Mouse (Mus musculus) hindbrain, embryonic 12.5 days (tissue): Measurements from ENCODE around the gene Olfr1009. TPM values are rescaled to one million over a fixed set of nuclear protein-coding genes. Genes with fewer than 3 reads are reported as not detected.
"Not testable (repeated sequence)": the region's sequence is repeated elsewhere in the genome, so short reads cannot be mapped to it uniquely, and the experiment has no call there.

Source experiments
- ATAC-seq: fragments of 200-750 bp; cut with Nextera tagmentation; 2 replicates; pipeline ENCODE4 v1.8.0; 2017; ENCODE audit warnings: moderate TSS enrichment; ENCODE audit not compliant: low FRiP score
- H3K27ac ChIP-seq: fragments of 300-500 bp; sonication (generic); 2 replicates; pipeline ENCODE4 v1.5.1; 2016; ENCODE audit warnings: mild to moderate bottlenecking
- H3K27me3 ChIP-seq: fragments of 300-500 bp; sonication (generic); 2 replicates; pipeline ENCODE4 v1.6.1; 2016; ENCODE audit warnings: mild to moderate bottlenecking
- H3K36me3 ChIP-seq: fragments of 300-500 bp; sonication (generic); 2 replicates; pipeline ENCODE4 v1.6.1; 2016; ENCODE audit warnings: mild to moderate bottlenecking
- H3K4me1 ChIP-seq: fragments of 300-500 bp; sonication (generic); 2 replicates; pipeline ENCODE4 v1.6.1; 2016
- H3K4me2 ChIP-seq: fragments of 300-500 bp; sonication (generic); replicated peaks from 2 replicates; pipeline ENCODE4 v1.6.1; 2016; ENCODE audit warnings: mild to moderate bottlenecking
- H3K4me3 ChIP-seq: fragments of 300-500 bp; sonication (generic); 2 replicates; pipeline ENCODE4 v1.5.1; 2016; ENCODE audit warnings: mild to moderate bottlenecking
- H3K9ac ChIP-seq: fragments of 300-500 bp; sonication (generic); 2 replicates; pipeline ENCODE4 v1.6.1; 2016; ENCODE audit warnings: mild to moderate bottlenecking, moderate library complexity
- H3K9me3 ChIP-seq: fragments of 300-500 bp; sonication (generic); replicated peaks from 2 replicates; pipeline ENCODE4 v1.6.1; 2016; ENCODE audit warnings: mild to moderate bottlenecking
- WGBS: fragments of 180-500 bp; shearing (Covaris S2); methylation state at CpG from one replicate; pipeline ENCODE4 v1.1.7; 2016; 5-methylcytosine and 5-hydroxymethylcytosine counted together
- polyA plus RNA-seq: library from polyadenylated mRNA; unstranded; fragments of >200 nt; fragmentation: Nextera tagmentation; extraction: Ambion mirVana; gene quantifications from 2 replicates; pipeline ENCODE4 v1.2.1, GENCODE M21; 2016

The Olfr1009 gene
- polyA plus RNA-seq = not detected in 2 replicates

DNA sequence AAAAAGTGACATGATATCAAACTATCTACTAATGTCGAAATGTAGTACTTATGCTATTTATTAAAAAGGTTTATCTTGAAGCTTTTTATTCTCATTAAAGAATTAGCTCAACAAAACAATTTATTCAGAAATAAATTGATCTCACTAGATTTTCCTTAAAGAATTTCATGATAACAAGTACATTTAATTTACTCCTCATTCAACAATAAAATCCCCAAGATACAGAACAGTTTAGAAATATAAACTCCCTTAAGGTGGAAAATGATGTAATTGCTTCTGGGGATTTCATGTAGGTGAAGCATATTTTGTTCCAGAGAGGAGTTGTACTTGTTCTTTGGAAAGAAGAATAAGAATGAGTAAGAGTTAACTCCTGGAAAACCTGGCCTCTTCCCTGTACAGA is at the start of gene Olfr1009:
Gene Olfr1009 (plus strand): TSS at position 301 of the 400 bp plus-strand sequence.
- H3K4me2 ChIP-seq = no peak within 1 kb of the TSS
- no peaks in the 10 kb centered on the region for H3K36me3 ChIP-seq
- H3K4me1 ChIP-seq = no peaks in the 10 kb centered on the region
- H3K9me3 ChIP-seq = no peaks in the 10 kb centered on the region
- H3K4me3 ChIP-seq = no peak within 1 kb of the TSS
- H3K27me3 ChIP-seq = no peaks in the 10 kb centered on the region
- H3K9ac ChIP-seq = no peak within 1 kb of the TSS
- ATAC-seq = no peak
- 91% methylated on average over 1 of the region's 1 CpGs for WGBS
- no peak within 1 kb of the TSS for H3K27ac ChIP-seq

DNA sequence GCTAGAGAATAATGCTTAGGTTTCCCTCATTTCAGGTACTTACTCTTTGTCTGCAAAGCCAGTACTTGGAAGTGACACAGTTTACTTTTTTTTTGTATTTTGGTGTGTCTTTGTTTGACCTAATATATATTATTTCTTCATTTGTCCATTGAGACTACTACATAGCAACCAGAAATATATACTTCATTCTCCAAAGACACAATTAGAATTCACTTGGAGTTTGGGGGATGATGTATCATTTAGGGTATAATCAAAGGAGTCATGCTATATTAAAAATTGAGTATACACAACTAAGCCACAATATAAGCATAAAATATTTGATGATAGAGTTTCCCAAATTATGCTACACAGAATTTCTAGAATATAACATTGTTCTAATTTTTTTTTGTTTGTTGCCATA is 36.6 kb upstream of the Olfr1009 start, which contains the start of gene Olfr1006:
Gene Olfr1006 (minus strand): TSS at position 101 of the 400 bp plus-strand sequence.
- Histone ChIP-seq H3K9ac (no peak within 1 kb of the TSS), H3K9me3 (no peaks in the 10 kb centered on the region), H3K27ac (no peak within 1 kb of the TSS), H3K4me1 (no peaks in the 10 kb centered on the region), H3K27me3 (no peaks in the 10 kb centered on the region), H3K36me3 (no peaks in the 10 kb centered on the region), H3K4me2 (no peak within 1 kb of the TSS), H3K4me3 (no peak within 1 kb of the TSS)
- ATAC-seq = no peak

DNA sequence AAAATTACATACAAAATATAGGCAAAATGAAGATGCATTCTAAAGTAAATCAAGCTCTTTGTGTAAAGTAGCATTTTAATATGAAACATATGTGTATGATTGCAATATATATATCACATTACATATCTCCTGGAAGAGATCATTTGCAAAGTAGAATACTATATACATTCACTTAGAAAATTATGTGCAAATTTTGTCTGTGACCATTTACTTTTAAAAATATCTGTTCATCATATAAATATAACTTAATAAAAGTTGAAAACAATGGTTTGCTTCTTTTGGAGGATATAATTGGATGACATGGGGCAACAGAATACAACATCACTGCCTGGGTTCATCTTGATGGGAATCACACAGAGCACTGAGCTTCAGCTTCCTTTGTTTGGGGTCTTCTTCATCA is 26.1 kb upstream of the Olfr1009 start, which contains the start of gene Olfr1008:
Gene Olfr1008 (plus strand): TSS at position 301 of the 400 bp plus-strand sequence.
- no peaks in the 10 kb centered on the region for H3K4me1 ChIP-seq
- no peak within 1 kb of the TSS for H3K4me2 ChIP-seq
- 0 out of 2 replicates have a peak, but pooled peaks cover 2% of the 10 kb centered on the region for H3K9me3 ChIP-seq
- ATAC-seq = no peak
- no peak within 1 kb of the TSS for H3K27ac ChIP-seq
- no peak within 1 kb of the TSS for H3K4me3 ChIP-seq
- no peak within 1 kb of the TSS for H3K9ac ChIP-seq
- no peaks in the 10 kb centered on the region for H3K27me3 ChIP-seq
- no peaks in the 10 kb centered on the region for H3K36me3 ChIP-seq

DNA sequence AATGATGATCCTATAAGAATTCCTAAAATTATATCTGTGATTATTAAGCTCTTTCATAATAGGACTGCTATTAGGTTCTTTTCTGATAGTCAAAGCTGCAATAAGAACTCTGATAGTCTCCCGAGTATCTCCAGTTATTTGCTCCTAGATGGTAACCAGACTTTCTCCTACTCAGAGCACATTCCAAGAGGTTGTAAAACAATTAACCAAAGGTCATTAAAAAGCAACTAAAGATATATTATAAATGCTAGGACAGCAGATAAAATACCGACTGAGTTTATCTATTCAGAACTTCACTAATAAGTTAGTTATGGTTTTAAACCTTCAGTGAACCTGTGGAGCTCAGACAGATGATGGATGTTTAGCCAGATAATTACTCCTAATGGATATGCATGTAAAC is 4.5 kb upstream of the Olfr1009 start:
- H3K4me2 ChIP-seq, H3K9me3 ChIP-seq, H3K27ac ChIP-seq, ATAC-seq, H3K36me3 ChIP-seq, H3K27me3 ChIP-seq, H3K4me1 ChIP-seq, H3K4me3 ChIP-seq, H3K9ac ChIP-seq: not testable (repeated sequence)
- 79% methylated on average over 2 of the region's 2 CpGs for WGBS

DNA sequence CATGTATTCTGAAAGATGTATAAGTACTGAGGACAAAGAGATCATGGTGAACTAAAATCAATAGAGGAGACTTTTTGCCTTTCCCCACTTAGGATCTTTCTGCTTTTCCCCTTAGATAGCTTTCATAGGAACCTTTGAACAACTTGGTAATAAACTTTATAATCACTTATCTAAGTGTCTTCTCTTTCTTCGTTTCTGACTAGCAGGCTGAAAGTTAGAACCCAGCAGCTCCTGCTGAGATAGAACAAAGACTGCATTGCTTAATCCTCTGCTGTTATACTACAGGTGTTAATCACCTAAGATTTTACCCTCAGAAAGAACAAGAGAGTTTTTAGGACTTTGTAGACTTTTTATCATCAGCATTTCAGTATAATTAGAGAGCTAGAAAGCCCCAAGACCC is 4.1 kb upstream of the Olfr1009 start:
- no peak for ATAC-seq
- no peaks in the 10 kb centered on the region for H3K36me3 ChIP-seq
- H3K4me1 ChIP-seq = no peaks in the 10 kb centered on the region
- no peak overlapping the region for H3K4me2 ChIP-seq
- no peak overlapping the region for H3K27ac ChIP-seq
- no peak overlapping the region for H3K4me3 ChIP-seq
- H3K27me3 ChIP-seq = no peaks in the 10 kb centered on the region
- 54% methylated on average over 1 of the region's 1 CpGs for WGBS
- H3K9me3 ChIP-seq = no peaks in the 10 kb centered on the region
- no peak overlapping the region for H3K9ac ChIP-seq

DNA sequence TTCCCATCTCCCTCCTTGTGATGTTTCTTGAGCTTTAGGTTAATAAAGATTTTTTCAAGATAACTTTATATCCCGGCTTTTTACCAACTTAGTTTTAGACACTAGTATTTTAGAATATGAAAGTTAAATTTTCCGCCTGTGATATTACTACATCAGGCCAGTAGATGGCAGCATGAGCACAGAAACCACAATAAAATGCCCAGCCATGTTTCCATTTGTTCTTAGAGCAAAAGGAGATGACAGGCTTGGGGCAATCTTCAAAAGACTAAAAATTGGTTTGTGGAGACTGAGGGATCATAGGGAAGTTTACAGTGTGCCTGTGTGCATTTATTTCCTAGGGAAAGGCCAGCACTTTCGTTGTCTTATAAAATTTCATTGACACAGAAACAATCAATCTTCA is 10.6 kb downstream of the Olfr1009 start:
- no peak for ATAC-seq
- no peaks in the 10 kb centered on the region for H3K36me3 ChIP-seq
- 20% methylated on average over 3 of the region's 3 CpGs for WGBS

DNA sequence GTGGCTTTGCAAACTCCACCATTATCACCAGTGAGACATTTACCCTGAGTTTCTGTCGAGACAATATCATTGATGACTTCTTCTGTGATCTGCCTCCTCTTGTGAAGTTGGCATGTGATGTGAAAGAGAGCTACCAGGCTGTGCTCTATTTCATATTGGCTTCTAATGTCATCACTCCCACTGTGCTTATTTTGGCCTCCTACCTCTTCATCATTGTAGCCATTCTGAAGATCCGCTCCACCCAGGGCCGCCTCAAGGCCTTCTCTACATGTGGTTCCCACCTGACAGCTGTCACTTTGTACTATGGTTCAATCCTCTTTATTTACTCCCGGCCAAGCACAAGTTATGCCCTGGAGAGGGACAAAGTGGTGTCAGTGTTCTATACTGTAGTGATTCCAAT is 38.6 kb downstream of the Olfr1009 start:
- WGBS = 71% methylated on average over 4 of the region's 4 CpGs

More for the DNA sequence above, 10.6 kb downstream of the Olfr1009 start:
- Histone ChIP-seq H3K4me1 (no peaks in the 10 kb centered on the region), H3K4me2 (no peak overlapping the region), H3K4me3 (no peak overlapping the region), H3K9ac (no peak overlapping the region), H3K27ac (no peak overlapping the region), H3K9me3 (no peaks in the 10 kb centered on the region), H3K27me3 (no peaks in the 10 kb centered on the region)

DNA sequence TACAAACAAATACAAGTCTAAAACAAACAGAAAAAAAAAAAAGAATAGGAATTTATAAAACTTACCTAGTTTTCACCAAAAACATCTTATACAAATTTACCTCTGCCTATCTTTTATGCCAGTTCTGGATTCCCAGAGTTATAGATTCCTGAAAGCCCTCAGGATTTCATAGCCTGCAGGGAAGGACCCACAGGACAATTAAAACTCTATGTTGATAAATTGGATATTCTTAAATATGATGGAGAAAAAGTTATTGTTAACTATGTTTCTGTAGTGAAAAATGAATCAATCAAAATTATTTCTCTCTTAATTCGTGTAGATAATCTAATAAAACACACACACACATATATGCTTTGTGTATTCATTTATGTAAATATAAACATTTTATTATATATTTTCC is 47.4 kb downstream of the Olfr1009 start, which contains the start of gene Olfr1012:
Gene Olfr1012 (minus strand): TSS at position 101 of the 400 bp plus-strand sequence.
- WGBS = 71% methylated on average over 1 of the region's 1 CpGs
- no peak within 1 kb of the TSS for H3K4me3 ChIP-seq
- H3K27me3 ChIP-seq = no peaks in the 10 kb centered on the region
- H3K27ac ChIP-seq = no peak within 1 kb of the TSS
- no peaks in the 10 kb centered on the region for H3K36me3 ChIP-seq
- no peak within 1 kb of the TSS for H3K9ac ChIP-seq
- no peak for ATAC-seq
- no peak within 1 kb of the TSS for H3K4me2 ChIP-seq
- no peaks in the 10 kb centered on the region for H3K9me3 ChIP-seq
- H3K4me1 ChIP-seq = no peaks in the 10 kb centered on the region

More for the DNA sequence above, 38.6 kb downstream of the Olfr1009 start:
- ATAC-seq = no peak
- Histone ChIP-seq H3K36me3 (no peaks in the 10 kb centered on the region), H3K27ac (no peak overlapping the region), H3K9me3 (no peaks in the 10 kb centered on the region), H3K4me2 (no peak overlapping the region), H3K4me1 (no peaks in the 10 kb centered on the region), H3K27me3 (no peaks in the 10 kb centered on the region), H3K9ac (no peak overlapping the region), H3K4me3 (no peak overlapping the region)

DNA sequence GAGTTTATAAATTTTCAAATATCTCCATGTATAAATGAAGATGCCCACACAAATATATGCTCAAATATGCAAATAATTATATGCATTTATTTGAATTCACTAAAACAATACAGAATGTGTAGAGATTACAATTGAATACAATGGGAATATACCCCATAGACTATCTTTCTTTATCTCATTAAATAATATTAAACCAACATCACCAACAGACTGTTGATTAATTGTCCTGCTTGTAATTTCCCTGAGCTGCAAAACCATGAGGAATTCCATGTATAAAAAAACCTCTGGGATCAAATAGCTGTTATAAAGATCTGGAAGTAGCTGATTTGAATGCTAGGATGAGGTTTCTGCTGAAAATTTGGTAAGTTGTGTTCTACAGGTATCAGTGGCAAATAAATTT is 51.6 kb downstream of the Olfr1009 start, which contains the start of gene Olfr1013:
Gene Olfr1013 (plus strand): TSS at position 301 of the 400 bp plus-strand sequence.
- no peak within 1 kb of the TSS for H3K9ac ChIP-seq
- H3K4me3 ChIP-seq = no peak within 1 kb of the TSS
- H3K4me2 ChIP-seq = no peak within 1 kb of the TSS
- no peaks in the 10 kb centered on the region for H3K27me3 ChIP-seq
- no peaks in the 10 kb centered on the region for H3K4me1 ChIP-seq
- no peaks in the 10 kb centered on the region for H3K9me3 ChIP-seq
- H3K27ac ChIP-seq = no peak within 1 kb of the TSS
- H3K36me3 ChIP-seq = no peaks in the 10 kb centered on the region
- no peak for ATAC-seq

DNA sequence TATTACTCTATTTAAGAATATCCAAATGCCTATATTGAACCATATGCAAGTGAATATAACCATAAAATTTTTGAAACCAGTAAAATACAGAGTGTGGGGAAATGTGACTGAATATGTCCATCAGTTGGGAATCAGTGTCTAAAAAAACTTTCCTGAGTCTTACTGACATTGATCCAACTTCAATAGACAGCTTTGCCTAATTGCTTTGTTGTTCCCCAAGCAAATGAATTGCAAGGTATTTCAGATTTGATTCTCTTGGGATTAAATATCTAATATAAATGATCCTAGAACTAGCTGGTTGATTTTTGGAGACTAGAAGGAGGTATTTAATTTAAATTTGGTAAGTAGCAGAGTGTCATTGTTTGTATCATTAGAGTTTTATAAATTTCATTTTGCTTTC is 57.2 kb downstream of the Olfr1009 start, which contains the start of gene Olfr1014:
Gene Olfr1014 (plus strand): TSS at position 301 of the 400 bp plus-strand sequence.
- ATAC-seq = no peak
- Histone ChIP-seq H3K27me3 (no peaks in the 10 kb centered on the region), H3K9ac (no peak within 1 kb of the TSS)

More for the DNA sequence above, 57.2 kb downstream of the Olfr1009 start, which contains the start of gene Olfr1014:
- Histone ChIP-seq H3K4me2 (no peak within 1 kb of the TSS), H3K27ac (no peak within 1 kb of the TSS), H3K4me3 (no peak within 1 kb of the TSS), H3K36me3 (no peaks in the 10 kb centered on the region), H3K9me3 (no peaks in the 10 kb centered on the region), H3K4me1 (no peaks in the 10 kb centered on the region)

Other genes with a start within 250 kb of the Olfr1009 start
- gene 4833423E24Rik, start 196.4 kb upstream of the Olfr1009 start, polyA plus RNA-seq = 0.09 TPM in 1 of 2 replicates, not detected in the other
- gene Olfr996, start 136.2 kb upstream of the Olfr1009 start, polyA plus RNA-seq = not detected in 2 replicates
- gene Olfr998, start 126.5 kb upstream of the Olfr1009 start, polyA plus RNA-seq = not detected in 2 replicates
- not detected in 2 replicates for gene Olfr1000, start 103.5 kb upstream of the Olfr1009 start, polyA plus RNA-seq
- gene Olfr1002, start 64.7 kb upstream of the Olfr1009 start, polyA plus RNA-seq = not detected in 2 replicates
- not detected in 2 replicates for gene Olfr154, start 51.0 kb upstream of the Olfr1009 start, polyA plus RNA-seq
- not detected in 2 replicates for gene Olfr1006, start 36.7 kb upstream of the Olfr1009 start, polyA plus RNA-seq
- not detected in 2 replicates for gene Olfr1008, start 26.0 kb upstream of the Olfr1009 start, polyA plus RNA-seq
- not detected in 2 replicates for gene Olfr1012, start 47.3 kb downstream of the Olfr1009 start, polyA plus RNA-seq
- not detected in 2 replicates for gene Olfr1013, start 51.7 kb downstream of the Olfr1009 start, polyA plus RNA-seq
- gene Olfr1014, start 57.3 kb downstream of the Olfr1009 start, polyA plus RNA-seq = not detected in 2 replicates
- not detected in 2 replicates for gene Olfr1015, start 66.6 kb downstream of the Olfr1009 start, polyA plus RNA-seq
- not detected in 2 replicates for gene Olfr1016, start 87.1 kb downstream of the Olfr1009 start, polyA plus RNA-seq
- gene Olfr1018, start 103.1 kb downstream of the Olfr1009 start, polyA plus RNA-seq = not detected in 2 replicates
- gene Olfr1019, start 130.1 kb downstream of the Olfr1009 start, polyA plus RNA-seq = not detected in 2 replicates
- not detected in 2 replicates for gene Olfr1020, start 131.6 kb downstream of the Olfr1009 start, polyA plus RNA-seq
- not detected in 2 replicates for gene Olfr1022, start 153.2 kb downstream of the Olfr1009 start, polyA plus RNA-seq
- not detected in 2 replicates for gene Olfr1023, start 170.2 kb downstream of the Olfr1009 start, polyA plus RNA-seq
- gene Olfr1024, start 189.6 kb downstream of the Olfr1009 start, polyA plus RNA-seq = not detected in 2 replicates
- gene Olfr1025-ps1, start 199.8 kb downstream of the Olfr1009 start, polyA plus RNA-seq = not detected in 2 replicates
- gene Olfr1026, start 206.1 kb downstream of the Olfr1009 start, polyA plus RNA-seq = not detected in 2 replicates
- gene Olfr1028, start 235.0 kb downstream of the Olfr1009 start, polyA plus RNA-seq = not detected in 2 replicates